Mouse (Mus musculus) bone marrow, adult 2 months (tissue): ENCODE data around the gene Caprin1. TPM values are rescaled to one million over a fixed set of nuclear protein-coding genes. Genes with fewer than 3 reads are reported as not detected.

Experiments used
- H3K27ac ChIP-seq: fragments of 200-500 bp; 2 replicates; pipeline ENCODE4 v1.5.1; 2012; ENCODE audit warnings: low read depth, mild to moderate bottlenecking, control low read depth, inconsistent platforms, low read length; ENCODE audit not compliant: control insufficient read depth, poor library complexity, insufficient read depth
- H3K4me1 ChIP-seq: fragments of 200-500 bp; 2 replicates; pipeline ENCODE4 v1.6.1; 2011; ENCODE audit warnings: low read length; ENCODE audit not compliant: control insufficient read depth, insufficient read depth
- H3K4me3 ChIP-seq: fragments of 200-500 bp; replicated peaks from 2 replicates; pipeline ENCODE3; 2011; ENCODE audit warnings: mild to moderate bottlenecking, low read depth, low read length, control low read depth; ENCODE audit not compliant: control insufficient read depth
- CTCF ChIP-seq: fragments of 200-500 bp; IDR thresholded peaks from 2 replicates; pipeline ENCODE4 v1.5.1; 2011; ENCODE audit warnings: low read length, control low read depth; ENCODE audit not compliant: control insufficient read depth, insufficient read depth
- POLR2A ChIP-seq: fragments of 200-500 bp; IDR thresholded peaks from 2 replicates; pipeline ENCODE4 v1.6.1; 2011; ENCODE audit warnings: low read depth, mild to moderate bottlenecking, control low read depth, low read length, borderline replicate concordance; ENCODE audit not compliant: control insufficient read depth
- WGBS: fragments of 180-500 bp; shearing (Covaris S2); methylation state at CpG from one replicate; pipeline ENCODE4 v1.1.7; 2018; 5-methylcytosine and 5-hydroxymethylcytosine counted together
- polyA plus RNA-seq: library from polyadenylated mRNA; stranded (reverse); fragments of >200 nt; gene quantifications from 2 replicates; pipeline ENCODE4 v1.2.4, GENCODE M21; 2011; ENCODE audit warnings: low replicate concordance; ENCODE audit not compliant: missing spikeins, insufficient read depth, insufficient read length

Caprin1 gene
- polyA plus RNA-seq, 1 experiment: 116 TPM

DNA sequence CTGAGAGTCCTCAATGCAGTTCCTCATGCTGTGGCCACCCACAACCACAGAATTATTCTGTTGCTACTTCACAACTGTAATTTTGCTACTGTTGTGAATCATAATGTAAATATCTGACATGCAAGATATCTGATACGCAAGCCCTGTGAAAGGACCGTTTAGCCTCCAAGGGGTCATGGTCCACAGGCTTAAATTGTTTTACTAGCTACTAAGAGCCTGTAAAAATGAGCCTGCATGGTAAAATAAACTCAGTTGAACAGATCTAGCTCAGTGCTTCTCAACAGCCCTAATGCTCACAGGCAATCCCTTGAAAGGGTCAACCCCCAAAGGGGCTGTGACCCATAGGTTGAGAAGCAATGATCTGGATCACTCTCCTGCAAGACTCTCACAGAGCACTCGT lies 48.4 kb downstream of the Caprin1 start:
- 88% methylated on average over 3 of the region's 3 CpGs for WGBS
- H3K4me3 ChIP-seq: no peak overlapping the region
- H3K4me1 ChIP-seq: no peaks in the 10 kb centered on the region
- no peak for TF ChIP-seq POLR2A
- no peak overlapping the region for H3K27ac ChIP-seq

DNA sequence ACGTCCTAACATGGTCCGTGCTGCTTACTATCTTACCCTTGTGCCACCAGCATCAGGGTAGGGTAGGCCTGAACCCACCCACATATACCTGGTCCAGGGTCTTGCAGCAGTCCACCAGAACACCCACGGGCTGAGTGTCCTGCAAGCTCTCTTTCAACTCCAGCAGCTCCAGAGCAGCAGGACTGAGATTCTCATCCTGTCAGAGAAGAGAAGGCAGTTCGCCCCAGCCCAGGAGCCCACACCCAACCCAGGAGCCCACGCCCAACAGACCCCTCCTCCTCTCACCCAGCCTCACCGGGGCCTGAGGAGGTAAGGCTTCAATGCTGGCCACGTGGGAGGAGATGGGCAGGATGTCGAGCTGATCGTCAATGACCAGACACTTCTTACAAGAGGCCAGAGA lies 49.6 kb downstream of the Caprin1 start:
- no peak for TF ChIP-seq CTCF
- Histone ChIP-seq H3K4me3 (no peak overlapping the region), H3K27ac (no peak overlapping the region), H3K4me1 (no peaks in the 10 kb centered on the region)
- 85% methylated on average over 9 of the region's 9 CpGs for WGBS

DNA sequence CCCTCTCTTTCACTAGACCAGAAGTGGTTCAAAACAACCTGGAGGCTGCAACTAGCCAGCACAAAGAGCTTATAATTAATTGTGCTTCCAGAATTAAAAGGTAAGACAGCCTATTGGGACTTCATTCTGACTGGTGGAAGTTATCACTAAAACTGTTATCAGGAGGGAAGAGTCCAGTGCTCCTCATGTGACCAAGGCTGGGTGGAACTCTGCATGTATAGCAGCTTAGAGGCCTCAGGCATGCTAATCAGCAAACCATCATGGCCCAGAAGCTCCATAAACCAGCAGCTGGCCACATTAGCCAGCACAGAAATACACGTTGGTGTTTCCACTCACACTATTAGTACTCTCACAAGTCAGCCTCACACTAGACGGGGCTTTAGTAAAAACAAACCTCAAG lies 50.7 kb downstream of the Caprin1 start:
- H3K27ac ChIP-seq: no peak overlapping the region
- H3K4me1 ChIP-seq: no peaks in the 10 kb centered on the region
- no peak for TF ChIP-seq CTCF
- no peak for TF ChIP-seq POLR2A
- WGBS: 68% methylated on average over 2 of the region's 2 CpGs
- no peak overlapping the region for H3K4me3 ChIP-seq

DNA sequence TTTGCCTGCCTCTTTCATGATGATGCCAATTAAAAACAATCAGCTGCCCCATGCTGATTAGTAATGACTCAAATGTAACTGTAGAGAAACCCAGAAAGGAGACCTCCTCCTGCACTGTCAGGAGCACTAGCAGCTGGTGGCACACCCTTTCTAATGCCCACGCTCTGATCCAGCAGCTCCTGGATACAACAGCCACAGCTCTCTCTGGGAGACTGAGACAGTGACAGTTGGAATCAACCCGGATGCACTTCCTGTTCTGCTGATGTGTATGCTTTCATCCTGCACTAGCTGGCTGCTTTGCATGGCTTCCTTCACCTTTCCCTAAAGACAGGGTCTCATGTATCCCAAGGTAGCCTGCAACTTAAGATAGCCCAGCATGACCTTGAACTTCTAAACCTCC lies 51.4 kb downstream of the Caprin1 start:
- Histone ChIP-seq H3K4me3 (no peak overlapping the region), H3K27ac (no peak overlapping the region), H3K4me1 (no peaks in the 10 kb centered on the region)
- no peak for TF ChIP-seq CTCF
- TF ChIP-seq POLR2A: no peak
- 64% methylated on average over 2 of the region's 2 CpGs for WGBS

DNA sequence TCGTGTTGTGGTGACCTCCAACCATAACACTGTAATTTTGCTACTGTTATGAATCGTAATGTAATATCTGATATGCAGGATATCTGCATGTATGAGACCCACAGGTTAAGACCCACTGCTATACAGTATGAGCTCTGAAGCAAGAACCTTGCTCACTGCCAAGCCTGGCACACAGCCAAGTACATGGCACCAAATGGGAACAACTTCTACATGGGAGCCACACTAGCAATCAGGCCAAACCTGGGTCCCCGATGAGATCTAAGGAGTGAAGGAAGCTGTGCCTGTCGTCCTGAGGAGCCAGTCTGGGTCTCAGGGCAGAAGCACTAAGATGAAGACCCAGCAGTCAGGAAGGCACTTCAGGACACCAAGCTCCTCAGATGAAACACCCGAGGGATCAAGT lies 52.0 kb downstream of the Caprin1 start:
- 82% methylated on average over 5 of the region's 5 CpGs for whole genome bisulfite sequencing
- no peaks in the 10 kb centered on the region for H3K4me1 ChIP-seq
- H3K27ac ChIP-seq: no peak overlapping the region
- no peak overlapping the region for H3K4me3 ChIP-seq
- TF ChIP-seq POLR2A: no peak
- no peak for TF ChIP-seq CTCF

DNA sequence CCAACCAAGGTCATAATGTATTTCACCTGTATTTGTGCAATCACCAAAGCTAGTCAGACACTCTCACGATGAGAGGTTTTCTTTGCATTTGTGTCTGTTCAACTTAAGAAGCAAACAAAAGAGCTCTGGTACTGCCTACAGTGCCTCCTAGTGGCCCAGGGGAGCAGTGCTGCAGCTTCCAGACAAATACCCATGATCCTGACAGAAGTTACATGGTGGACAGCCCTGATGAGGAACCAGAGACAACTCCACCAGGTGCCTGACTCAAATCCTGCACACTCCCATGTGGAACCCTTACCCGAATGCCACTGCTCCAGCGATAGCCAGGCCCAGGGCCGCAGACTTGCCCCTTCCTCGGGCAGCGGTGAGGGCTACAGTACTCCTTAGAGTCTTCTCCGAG lies 53.5 kb downstream of the Caprin1 start:
- no peak overlapping the region for H3K4me3 ChIP-seq
- 78% methylated on average over 7 of the region's 7 CpGs for WGBS
- H3K27ac ChIP-seq: no peak overlapping the region
- no peaks in the 10 kb centered on the region for H3K4me1 ChIP-seq
- TF ChIP-seq CTCF: peak; percentile 84
- TF ChIP-seq POLR2A: no peak

DNA sequence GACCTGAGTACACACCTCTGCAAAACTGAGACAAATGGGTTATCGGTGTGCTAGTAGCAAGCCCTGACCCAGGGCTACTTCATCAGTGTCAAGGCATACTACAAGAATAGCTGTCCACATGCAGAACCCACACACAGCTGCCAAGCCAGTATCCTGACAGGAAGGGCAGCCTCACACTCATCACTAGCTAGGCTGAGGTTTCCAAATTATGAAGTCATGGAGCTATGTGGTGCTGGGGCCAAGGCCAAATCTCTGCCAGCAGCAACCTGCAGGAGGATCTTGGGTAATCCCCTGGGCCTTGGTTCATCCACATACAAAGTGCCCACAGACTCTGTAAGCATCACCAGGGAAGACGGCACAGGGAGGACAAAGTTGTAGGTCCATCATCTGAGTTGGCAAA lies 53.9 kb downstream of the Caprin1 start:
- no peak overlapping the region for H3K27ac ChIP-seq
- no peak overlapping the region for H3K4me3 ChIP-seq
- H3K4me1 ChIP-seq: no peaks in the 10 kb centered on the region
- WGBS: 89% methylated on average over 2 of the region's 2 CpGs
- TF ChIP-seq CTCF: no peak
- no peak for TF ChIP-seq POLR2A

DNA sequence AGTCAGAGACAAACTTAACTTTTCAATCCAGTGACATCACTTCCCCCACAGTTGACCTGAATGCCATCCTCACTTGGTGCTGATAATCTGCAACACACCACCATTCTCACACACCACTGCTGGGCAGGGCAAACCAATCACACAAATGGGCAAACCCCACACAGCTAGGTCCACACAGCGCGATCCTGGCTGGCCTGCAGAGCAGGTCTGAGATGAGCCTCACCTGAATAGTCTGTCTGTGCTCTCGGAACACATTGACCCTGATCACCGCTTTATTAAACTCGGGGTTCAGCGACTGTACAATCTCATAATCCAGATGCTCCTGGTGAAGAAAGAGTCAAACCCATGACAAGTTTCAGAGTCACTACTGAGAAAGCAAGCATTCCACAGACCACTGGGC lies 54.6 kb downstream of the Caprin1 start:
- TF ChIP-seq POLR2A: no peak
- no peak for TF ChIP-seq CTCF
- Histone ChIP-seq H3K27ac (no peak overlapping the region), H3K4me1 (no peaks in the 10 kb centered on the region), H3K4me3 (no peak overlapping the region)
- 89% methylated on average over 6 of the region's 6 CpGs for WGBS

DNA sequence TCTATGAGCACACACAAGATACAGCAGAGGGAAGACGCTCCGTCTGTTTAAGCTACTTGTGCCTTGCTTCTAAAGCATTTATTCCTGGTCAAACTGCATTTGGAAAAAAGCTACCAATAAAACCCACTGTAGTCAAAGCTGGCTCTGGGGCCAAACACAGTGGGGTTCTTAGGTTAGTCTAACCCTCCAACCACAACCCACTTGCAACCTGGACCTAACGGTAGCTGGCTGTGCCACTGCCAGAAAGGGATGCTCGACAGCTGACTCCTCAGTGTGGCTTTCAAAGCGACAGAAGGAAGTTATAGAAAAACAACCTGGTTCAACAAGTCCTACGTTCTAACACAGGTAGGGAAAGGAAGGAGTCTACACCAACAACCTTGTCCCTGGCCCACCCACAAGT lies 66.0 kb downstream of the Caprin1 start:
- 88% methylated on average over 6 of the region's 6 CpGs for WGBS
- TF ChIP-seq CTCF (no peak), POLR2A (no peak)
- H3K4me1 ChIP-seq: no peaks in the 10 kb centered on the region
- H3K4me3 ChIP-seq: no peak overlapping the region
- no peak overlapping the region for H3K27ac ChIP-seq

DNA sequence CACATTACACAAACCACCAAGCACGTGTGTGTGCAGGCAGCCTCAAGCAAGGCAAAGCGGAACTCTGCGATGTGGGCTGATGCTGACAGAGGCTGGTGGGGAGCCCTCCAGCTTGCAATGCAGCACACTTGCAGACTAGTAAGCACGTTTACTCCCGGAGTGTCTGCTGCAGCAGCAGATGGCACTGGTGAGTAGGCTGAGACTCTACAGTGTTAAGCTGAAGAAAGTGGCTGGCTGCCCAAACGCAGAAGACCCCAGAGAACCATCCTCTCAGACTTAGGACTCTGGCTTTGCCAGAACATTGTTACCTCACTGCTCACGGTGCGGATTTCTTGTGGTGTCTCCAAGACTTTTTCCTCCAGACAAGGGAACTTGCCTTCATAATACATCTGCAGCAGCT lies 66.5 kb downstream of the Caprin1 start:
- Histone ChIP-seq H3K4me3 (no peak overlapping the region), H3K27ac (no peak overlapping the region), H3K4me1 (no peaks in the 10 kb centered on the region)
- 89% methylated on average over 8 of the region's 8 CpGs for WGBS
- TF ChIP-seq POLR2A (no peak), CTCF (no peak)
